Mouse (Mus musculus): ENCODE results near the gene Pde3a. TPM values are rescaled to one million over a fixed set of nuclear protein-coding genes. Genes with fewer than 3 reads are reported as not detected.

Pde3a gene
- total and polyA plus RNA-seq, 2 experiments from 2014 or later: 2.0 to 12.1 TPM

DNA sequence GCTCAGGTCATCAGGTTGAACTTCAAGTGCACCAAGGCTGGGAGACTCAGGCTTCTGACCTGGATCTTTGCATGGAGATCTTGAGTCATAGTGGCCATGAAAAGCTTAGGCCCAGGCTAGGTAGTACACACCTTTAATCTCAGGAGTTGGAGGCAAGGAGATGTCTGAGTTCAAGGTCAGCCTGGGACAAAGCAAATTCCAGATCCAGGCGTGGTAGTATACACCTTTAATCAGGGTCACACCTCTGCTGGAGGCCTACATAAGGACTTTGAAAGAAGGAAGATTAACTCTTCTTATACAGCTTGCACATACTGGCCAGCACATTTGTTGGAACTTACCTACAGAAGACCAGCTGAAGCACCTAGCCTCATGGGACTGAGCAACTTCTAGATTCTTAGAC lies 86.8 kb downstream of the Pde3a start:
- no peaks in the 10 kb centered on the region for H3K36me3 ChIP-seq (ENCODE audit: insufficient read depth, low read length)
- no peaks in the 10 kb centered on the region for H3K27me3 ChIP-seq (ENCODE audit: insufficient read depth, low read length)
- no peak overlapping the region for H3K27ac ChIP-seq (ENCODE audit: low read depth, low read length)
- ATAC-seq (ENCODE audit: low FRiP score) (no peak), DNase-seq (ENCODE audit: low spot score) (no peak)
- H3K9me3 ChIP-seq (ENCODE audit: low read length): no peaks in the 10 kb centered on the region
- H3K9ac ChIP-seq (replicated peaks; ENCODE audit: low read length, poor library complexity, severe bottlenecking): no peak overlapping the region
- WGBS: 83% methylated on average over 1 of the region's 1 CpGs
- TF ChIP-seq CTCF (IDR thresholded peaks at IDR 0.05): no peak
- no peak overlapping the region for H3K4me3 ChIP-seq (ENCODE audit: low read depth, low read length)
- no peak overlapping the region for H3K4me2 ChIP-seq (ENCODE audit: low read depth, low read length, poor library complexity, severe bottlenecking)
- H3K4me1 ChIP-seq (ENCODE audit: insufficient read depth, low read length): no peaks in the 10 kb centered on the region

DNA sequence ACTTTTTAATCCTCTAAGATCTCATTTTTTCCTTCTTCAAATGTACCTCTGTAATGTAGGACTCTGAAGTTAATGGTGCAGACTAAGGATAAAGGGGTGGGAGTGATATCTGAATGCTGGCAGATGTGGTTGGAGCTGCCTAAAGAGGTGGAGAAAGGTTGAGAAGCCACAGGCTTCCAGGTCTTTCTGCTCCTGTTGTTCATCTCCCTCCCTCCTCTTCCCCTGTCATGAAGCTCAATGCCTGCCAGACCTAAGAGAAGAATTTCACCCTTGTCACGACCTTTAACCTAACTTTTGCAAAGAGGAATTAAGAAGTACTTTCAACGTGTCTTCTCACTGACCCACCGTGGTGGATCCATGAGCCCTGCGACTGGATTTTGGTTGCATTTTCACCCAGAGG lies 87.4 kb downstream of the Pde3a start:
- 67% methylated on average over 4 of the region's 4 CpGs for WGBS
- no peak for ATAC-seq (ENCODE audit: low FRiP score)

GRCm38 (mm10) chr6:141337673-141338072 lies 88.6 kb downstream of the Pde3a start:
- no peak overlapping the region for H3K4me2 ChIP-seq (ENCODE audit: low read depth, low read length, poor library complexity, severe bottlenecking)
- H3K9ac ChIP-seq (replicated peaks; ENCODE audit: low read length, poor library complexity, severe bottlenecking): no peak overlapping the region
- no peaks in the 10 kb centered on the region for H3K27me3 ChIP-seq (ENCODE audit: insufficient read depth, low read length)
- ATAC-seq (ENCODE audit: low FRiP score) (no peak), DNase-seq (ENCODE audit: low spot score) (no peak)
- H3K4me3 ChIP-seq (ENCODE audit: low read depth, low read length): no peak overlapping the region
- 56% methylated on average over 8 of the region's 8 CpGs for WGBS
- no peaks in the 10 kb centered on the region for H3K4me1 ChIP-seq (ENCODE audit: insufficient read depth, low read length)
- H3K9me3 ChIP-seq (ENCODE audit: low read length): no peaks in the 10 kb centered on the region
- H3K36me3 ChIP-seq (ENCODE audit: insufficient read depth, low read length): no peaks in the 10 kb centered on the region
- TF ChIP-seq CTCF (IDR thresholded peaks at IDR 0.05): peak; percentile 44
- no peak overlapping the region for H3K27ac ChIP-seq (ENCODE audit: low read depth, low read length)

More for the DNA sequence above, 87.4 kb downstream of the Pde3a start:
- Histone ChIP-seq H3K9me3 (ENCODE audit: low read length) (no peaks in the 10 kb centered on the region), H3K9ac (replicated peaks; ENCODE audit: low read length, poor library complexity, severe bottlenecking) (no peak overlapping the region), H3K4me2 (ENCODE audit: low read depth, low read length, poor library complexity, severe bottlenecking) (no peak overlapping the region), H3K27me3 (ENCODE audit: insufficient read depth, low read length) (no peaks in the 10 kb centered on the region), H3K4me1 (ENCODE audit: insufficient read depth, low read length) (no peaks in the 10 kb centered on the region), H3K36me3 (ENCODE audit: insufficient read depth, low read length) (no peaks in the 10 kb centered on the region), H3K27ac (ENCODE audit: low read depth, low read length) (no peak overlapping the region), H3K4me3 (ENCODE audit: low read depth, low read length) (no peak overlapping the region)
- no peak for DNase-seq (ENCODE audit: low spot score)
- no peak for TF ChIP-seq CTCF (IDR thresholded peaks at IDR 0.05)

- Histone ChIP-seq H3K4me1 (ENCODE audit: insufficient read depth, low read length) (no peaks in the 10 kb centered on the region), H3K36me3 (ENCODE audit: insufficient read depth, low read length) (no peaks in the 10 kb centered on the region), H3K9me3 (ENCODE audit: low read length) (no peaks in the 10 kb centered on the region), H3K4me3 (ENCODE audit: low read depth, low read length) (no peak overlapping the region), H3K27ac (ENCODE audit: low read depth, low read length) (no peak overlapping the region), H3K27me3 (ENCODE audit: insufficient read depth, low read length) (no peaks in the 10 kb centered on the region), H3K9ac (replicated peaks; ENCODE audit: low read length, poor library complexity, severe bottlenecking) (no peak overlapping the region), H3K4me2 (ENCODE audit: low read depth, low read length, poor library complexity, severe bottlenecking) (no peak overlapping the region)
- no peak for TF ChIP-seq CTCF (IDR thresholded peaks at IDR 0.05)
- DNase-seq (ENCODE audit: low spot score) (no peak), ATAC-seq (ENCODE audit: low FRiP score) (no peak)
- 76% methylated on average over 2 of the region's 2 CpGs for WGBS
Measured at GRCm38 (mm10) chr6:141341385-141341784, 92.3 kb downstream of the Pde3a start.

GRCm38 (mm10) chr6:141347870-141348269 lies 98.8 kb downstream of the Pde3a start:
- no peaks in the 10 kb centered on the region for H3K4me1 ChIP-seq (ENCODE audit: insufficient read depth, low read length)
- WGBS: 71% methylated on average over 4 of the region's 4 CpGs
- no peak for ATAC-seq (ENCODE audit: low FRiP score)
- no peak overlapping the region for H3K4me3 ChIP-seq (ENCODE audit: low read depth, low read length)
- H3K27ac ChIP-seq (ENCODE audit: low read depth, low read length): no peak overlapping the region
- H3K9ac ChIP-seq (replicated peaks; ENCODE audit: low read length, poor library complexity, severe bottlenecking): no peak overlapping the region
- DNase-seq (ENCODE audit: low spot score): no peak
- H3K4me2 ChIP-seq (ENCODE audit: low read depth, low read length, poor library complexity, severe bottlenecking): no peak overlapping the region
- H3K36me3 ChIP-seq (ENCODE audit: insufficient read depth, low read length): no peaks in the 10 kb centered on the region
- H3K27me3 ChIP-seq (ENCODE audit: insufficient read depth, low read length): no peaks in the 10 kb centered on the region
- no peak for TF ChIP-seq CTCF (IDR thresholded peaks at IDR 0.05)
- no peaks in the 10 kb centered on the region for H3K9me3 ChIP-seq (ENCODE audit: low read length)

- DNase-seq (ENCODE audit: low spot score) (no peak), ATAC-seq (ENCODE audit: low FRiP score) (no peak)
- H3K4me3 ChIP-seq (ENCODE audit: low read depth, low read length): no peak overlapping the region
- no peaks in the 10 kb centered on the region for H3K9me3 ChIP-seq (ENCODE audit: low read length)
- no peaks in the 10 kb centered on the region for H3K27me3 ChIP-seq (ENCODE audit: insufficient read depth, low read length)
- H3K36me3 ChIP-seq (ENCODE audit: insufficient read depth, low read length): no peaks in the 10 kb centered on the region
- H3K9ac ChIP-seq (replicated peaks; ENCODE audit: low read length, poor library complexity, severe bottlenecking): no peak overlapping the region
- WGBS: 86% methylated on average over 9 of the region's 9 CpGs
- no peak overlapping the region for H3K4me2 ChIP-seq (ENCODE audit: low read depth, low read length, poor library complexity, severe bottlenecking)
- TF ChIP-seq CTCF (IDR thresholded peaks at IDR 0.05): no peak
- no peak overlapping the region for H3K27ac ChIP-seq (ENCODE audit: low read depth, low read length)
- no peaks in the 10 kb centered on the region for H3K4me1 ChIP-seq (ENCODE audit: insufficient read depth, low read length)
Measured at GRCm38 (mm10) chr6:141348542-141348941, 99.5 kb downstream of the Pde3a start.

Data from midbrain, postnatal 0 days (tissue).